Mouse (Mus musculus) forebrain, embryonic 15.5 days (tissue): ENCODE results near the gene Zeb2. TPM values are rescaled to one million over a fixed set of nuclear protein-coding genes. Genes with fewer than 3 reads are reported as not detected.

Source experiments
- ATAC-seq: fragments of 200-750 bp; cut with Nextera tagmentation; replicated peaks from 2 replicates; pipeline ENCODE4 v1.8.0; 2017; ENCODE audit warnings: mild to moderate bottlenecking, moderate TSS enrichment, moderate library complexity
- H3K27ac ChIP-seq: fragments of 300-500 bp; sonication (generic); replicated peaks from 2 replicates; pipeline ENCODE4 v1.5.1; 2015; ENCODE audit warnings: mild to moderate bottlenecking, inconsistent platforms
- H3K27me3 ChIP-seq: fragments of 300-500 bp; sonication (generic); 2 replicates; pipeline ENCODE4 v1.6.1; 2015; ENCODE audit warnings: inconsistent platforms
- H3K36me3 ChIP-seq: fragments of 300-500 bp; sonication (generic); 2 replicates; pipeline ENCODE4 v1.6.1; 2015; ENCODE audit warnings: mild to moderate bottlenecking, inconsistent platforms
- H3K4me1 ChIP-seq: fragments of 300-500 bp; sonication (generic); 2 replicates; pipeline ENCODE4 v1.6.1; 2015; ENCODE audit warnings: inconsistent platforms
- H3K4me2 ChIP-seq: fragments of 300-500 bp; sonication (generic); replicated peaks from 2 replicates; pipeline ENCODE4 v1.6.1; 2015; ENCODE audit warnings: mild to moderate bottlenecking, inconsistent platforms
- H3K4me3 ChIP-seq: fragments of 300-500 bp; sonication (generic); 2 replicates; pipeline ENCODE4 v1.5.1; 2015; ENCODE audit warnings: mild to moderate bottlenecking, inconsistent platforms
- H3K9ac ChIP-seq: fragments of 300-500 bp; sonication (generic); replicated peaks from 2 replicates; pipeline ENCODE4 v1.6.1; 2015; ENCODE audit warnings: mild to moderate bottlenecking, inconsistent platforms
- H3K9me3 ChIP-seq: fragments of 300-500 bp; sonication (generic); 2 replicates; pipeline ENCODE4 v1.6.1; 2016; ENCODE audit warnings: inconsistent platforms
- WGBS: fragments of 180-500 bp; shearing (Covaris S2); methylation state at CpG from one replicate; pipeline ENCODE4 v1.1.7; 2015; ENCODE audit warnings: mixed read lengths; 5-methylcytosine and 5-hydroxymethylcytosine counted together
- microRNA-seq: library from miRNA; unstranded; fragments of <30 nt; microRNA quantifications from one replicate; pipeline ENCODE4, GENCODE M21; 2016
- polyA plus RNA-seq: library from polyadenylated mRNA; unstranded; fragments of >200 nt; fragmentation: Nextera tagmentation; extraction: Ambion mirVana; gene quantifications from 2 replicates; pipeline ENCODE4 v1.2.1, GENCODE M21; 2015

Gene Zeb2
- polyA plus RNA-seq, 1 experiment from 2014 or later = 119 TPM

DNA sequence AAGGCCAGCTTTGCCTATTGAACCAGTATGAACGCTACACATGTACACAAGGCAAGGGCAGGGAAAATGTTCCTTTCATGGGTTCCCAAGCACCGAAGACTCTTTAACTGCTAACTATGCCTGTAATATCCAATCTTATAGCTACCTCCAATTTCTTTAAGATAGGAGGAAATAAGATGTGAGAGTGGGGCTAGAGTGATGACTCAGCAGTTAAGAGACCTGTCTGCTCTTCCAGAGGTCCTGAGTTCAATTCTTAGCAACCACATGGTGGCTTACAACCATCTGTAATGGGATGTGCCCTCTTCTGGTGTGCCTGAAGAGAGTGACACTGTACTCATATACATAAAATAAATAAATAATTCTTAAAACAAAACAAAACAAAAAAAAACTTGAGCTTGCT, 172.5 kb downstream of the Zeb2 start:
- H3K4me2 ChIP-seq = no peak overlapping the region
- no peak overlapping the region for H3K9ac ChIP-seq
- no peaks in the 10 kb centered on the region for H3K27me3 ChIP-seq
- no peak overlapping the region for H3K27ac ChIP-seq
- H3K4me3 ChIP-seq = no peak overlapping the region
- 96% methylated on average over 2 of the region's 2 CpGs for WGBS
- ATAC-seq = no peak
- no peaks in the 10 kb centered on the region for H3K4me1 ChIP-seq
- no peaks in the 10 kb centered on the region for H3K36me3 ChIP-seq
- H3K9me3 ChIP-seq = no peaks in the 10 kb centered on the region

Small RNAs within 50 kb of the gene (microRNA-seq; reads per million reads assigned to microRNA genes)
- gene Mir5129 = 1.1 reads per million

Other genes starting within 250 kb of the Zeb2 start
- gene Gtdc1, start 189.7 kb downstream of the Zeb2 start, polyA plus RNA-seq = 25.9 and 35.9 TPM in 2 replicates